Mouse (Mus musculus) ES-E14 (cell line): ENCODE data around the gene Dapk3. TPM values are rescaled to one million over a fixed set of nuclear protein-coding genes. Genes with fewer than 3 reads are reported as not detected.
"Not testable (repeated sequence)": the region's sequence is repeated elsewhere in the genome, so short reads cannot be mapped to it uniquely, and the experiment has no call there.

Source experiments
- DNase-seq: peaks from one replicate; pipeline ENCODE4 v3.0.0-alpha.2; 2013; ENCODE audit warnings: low read depth, low spot score
- H3K27ac ChIP-seq: 2 replicates; pipeline ENCODE4 v1.5.1; 2012; ENCODE audit warnings: low read depth, mild to moderate bottlenecking, low read length, moderate library complexity, mixed read lengths; ENCODE audit not compliant: poor library complexity, insufficient read depth, severe bottlenecking
- H3K36me3 ChIP-seq: 2 replicates; pipeline ENCODE4 v1.6.1; 2012; ENCODE audit warnings: mild to moderate bottlenecking, low read length, moderate library complexity, mixed read lengths; ENCODE audit not compliant: control insufficient read depth, poor library complexity, insufficient read depth, severe bottlenecking
- H3K4me1 ChIP-seq, 2 experiments: fragments of 150-350 bp in 1 of 2; sonication (generic) in 1 of 2; 2 replicates each; pipeline ENCODE4 v1.6.1; 2012; ENCODE audit warnings: low read length in 2 of 2, mild to moderate bottlenecking in 1 of 2, mixed read lengths in 1 of 2; ENCODE audit not compliant: control insufficient read depth in 2 of 2, insufficient read depth in 2 of 2, poor library complexity in 1 of 2
- H3K4me3 ChIP-seq, 2 experiments: fragments of 150-350 bp in 1 of 2; sonication (generic) in 1 of 2; 2 replicates each; pipeline ENCODE4 v1.5.1; 2012; ENCODE audit warnings: low read length in 2 of 2, low read depth in 1 of 2, mild to moderate bottlenecking in 1 of 2, mixed read lengths in 1 of 2; ENCODE audit not compliant: insufficient read depth in 1 of 2, poor library complexity in 1 of 2, severe bottlenecking in 1 of 2
- H3K9ac ChIP-seq: 2 replicates; pipeline ENCODE4 v1.6.1; 2012; ENCODE audit warnings: low read depth, mild to moderate bottlenecking, low read length, mixed read lengths; ENCODE audit not compliant: poor library complexity, insufficient read depth, severe bottlenecking
- H3K9me3 ChIP-seq: fragments of 150-350 bp; sonication (generic); 2 replicates; pipeline ENCODE4 v1.6.1; 2012; ENCODE audit warnings: low read depth, mild to moderate bottlenecking, low read length; ENCODE audit not compliant: control insufficient read depth, insufficient read depth
- CHD2 ChIP-seq: IDR thresholded peaks from 2 replicates; pipeline ENCODE4 v1.6.1; 2014; ENCODE audit warnings: mild to moderate bottlenecking, low read depth, low read length, inconsistent platforms
- HCFC1 ChIP-seq: IDR thresholded peaks from 2 replicates; pipeline ENCODE4 v1.6.1; 2012; ENCODE audit warnings: low read length, inconsistent platforms, borderline replicate concordance; ENCODE audit not compliant: insufficient read depth
- MAFK ChIP-seq: IDR thresholded peaks from 2 replicates; pipeline ENCODE4 v1.6.1; 2014; ENCODE audit warnings: mild to moderate bottlenecking, low read depth, low read length, inconsistent platforms; ENCODE audit not compliant: insufficient read depth
- ZC3H11A ChIP-seq: IDR thresholded peaks from 2 replicates; pipeline ENCODE4 v1.6.1; 2012; ENCODE audit warnings: low read depth, mild to moderate bottlenecking, inconsistent platforms, low read length, borderline replicate concordance
- ZNF384 ChIP-seq: IDR thresholded peaks from 2 replicates; pipeline ENCODE4 v1.6.1; 2012; ENCODE audit warnings: low read depth, low read length, inconsistent platforms
- in situ Hi-C, 2 experiments: fragments of 600-800 bp; cut with MboI; formaldehyde crosslinking; loops; one replicate each; pipeline ENCODE4 v1.15.1; 2025; ENCODE audit warnings: low sequenced_read_pairs in 2 of 2, inconsistent platforms in 1 of 2; ENCODE audit not compliant: unreplicated experiment in 2 of 2
- total RNA-seq: library from RNA; depleted of rRNA; stranded (reverse); fragments of 300-350 nt; gene quantifications from 2 replicates; pipeline ENCODE4 v1.2.3, GENCODE M21; 2012

Dapk3 gene
- total RNA-seq, 1 experiment: 65.1 TPM

- H3K4me1 ChIP-seq: peaks cover 5 to 9% of the 10 kb centered on the region in 2 experiments; a peak in 3 of 4 replicates
- H3K27ac ChIP-seq: peak within 1 kb of the TSS; percentile 37
- peaks cover 10% of the 10 kb centered on the region; the same call in 1 of the 2 replicates for H3K36me3 ChIP-seq
- DNase-seq: peak; percentile 99
- H3K9ac ChIP-seq: peak within 1 kb of the TSS; percentile 77
- in situ Hi-C loops: no loop called here
- TF ChIP-seq MAFK (no peak), ZNF384 (no peak), CHD2 (no peak), ZC3H11A (no peak), HCFC1 (no peak)
- peak within 1 kb of the TSS; percentile 74 to 85 for H3K4me3 ChIP-seq
- H3K9me3 ChIP-seq: no peaks in the 10 kb centered on the region
Observed at GRCm38 (mm10) chr10:81167200-81168086, 15.4 kb upstream of the Dapk3 start, which contains the start of gene Pias4. Gene Pias4 (minus strand): TSS chr10:81167923.

- no peak for DNase-seq
- TF ChIP-seq CHD2: no peak
- no peak for TF ChIP-seq ZC3H11A
- Histone ChIP-seq H3K4me3 (peak overlapping the region; percentile 53 to 81), H3K36me3 (peaks cover 7% of the 10 kb centered on the region; the same call in 1 of the 2 replicates), H3K27ac (peak overlapping the region; percentile 37; the same call in 1 of the 2 replicates), H3K9ac (peak overlapping the region; percentile 46; the same call in 1 of the 2 replicates), H3K9me3 (no peaks in the 10 kb centered on the region), H3K4me1 (peaks cover 5 to 7% of the 10 kb centered on the region in 2 experiments; a peak in 3 of 4 replicates)
- in situ Hi-C loops: no loop called here
Observed at GRCm38 (mm10) chr10:81168087-81168431, 14.7 kb upstream of the Dapk3 start.

GRCm38 (mm10) chr10:81168521-81169244 is 14.1 kb upstream of the Dapk3 start:
- TF ChIP-seq ZNF384 (no peak), MAFK (no peak), ZC3H11A (no peak), HCFC1 (no peak), CHD2 (no peak)
- Histone ChIP-seq H3K9me3 (no peaks in the 10 kb centered on the region), H3K4me3 (peak overlapping the region; percentile 53 to 81), H3K9ac (peak overlapping the region; percentile 57), H3K27ac (peak overlapping the region; percentile 37), H3K36me3 (peaks cover 3% of the 10 kb centered on the region; the same call in 1 of the 2 replicates), H3K4me1 (peaks cover 5 to 7% of the 10 kb centered on the region in 2 experiments; a peak in 3 of 4 replicates)
- in situ Hi-C loops: no loop called here
- peak; percentile 77 for DNase-seq

DNA sequence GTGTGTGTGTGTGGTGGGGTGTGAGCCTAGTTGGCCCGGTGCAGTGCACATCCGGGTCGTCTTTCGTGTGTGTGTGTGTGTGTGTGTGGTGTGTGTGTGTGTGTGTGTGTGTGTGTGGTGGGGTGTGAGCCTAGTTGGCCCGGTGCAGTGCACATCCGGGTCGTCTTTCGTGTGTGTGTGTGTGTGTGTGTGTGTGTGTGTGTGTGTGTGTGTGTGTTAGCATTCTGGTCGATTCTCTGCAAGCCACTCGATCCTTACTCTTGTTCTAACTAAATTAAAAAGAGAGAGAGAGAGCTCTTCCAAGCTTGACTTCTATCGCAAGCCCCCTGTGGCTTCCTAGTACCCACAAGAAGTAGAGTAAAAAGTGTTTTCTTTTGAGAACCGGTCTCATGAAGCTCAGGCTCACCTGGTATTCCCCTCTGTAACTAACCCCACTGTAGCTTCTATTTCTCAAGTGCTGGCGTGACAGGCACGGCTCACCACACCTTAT is 13.3 kb upstream of the Dapk3 start:
- H3K9ac ChIP-seq, H3K27ac ChIP-seq, DNase-seq, in situ Hi-C loops, H3K36me3 ChIP-seq, H3K9me3 ChIP-seq, H3K4me1 ChIP-seq: not testable (repeated sequence)
- H3K4me3 ChIP-seq: peak overlapping the region; percentile 13 to 37; a peak in 2 of 4 replicates
